ENCODE assay signal across 24 mouse cellular contexts in the genomic region with DNA sequence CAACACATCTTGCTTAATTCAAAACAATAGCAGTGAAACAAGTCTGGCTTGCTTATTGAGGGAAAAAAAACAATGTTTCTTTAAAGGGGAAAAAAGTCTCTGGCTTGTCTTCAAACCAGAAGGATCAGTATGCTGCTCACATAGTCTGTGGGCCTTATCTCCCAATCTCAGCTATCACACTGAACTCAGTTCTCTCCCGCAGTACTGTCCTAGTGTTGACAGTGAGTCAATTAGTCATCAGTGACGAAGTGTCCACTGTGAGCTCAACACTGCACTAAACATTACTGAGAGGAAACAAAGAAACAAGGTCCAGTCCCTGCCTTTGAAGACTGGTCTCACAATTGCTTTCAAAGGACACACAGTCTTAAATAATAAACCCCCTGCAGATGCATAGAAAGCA.
A peak's percentile ranks its signal among the peaks of the same experiment; 100 is the strongest.
DNase-seq lines count a peak whose midpoint lies in the region; ATAC-seq and TF ChIP-seq lines count a peak whose summit lies in the region.
"Had no signal": no experiment of that assay in that cellular context is flagged by ENCODE, and none has a peak within 500 bp of the region (broad histone marks: within the 10 kb centered on the region; RNA-seq: fewer than 3 reads in every experiment).

No protein-coding gene starts in this region.

- no peak overlapping the region for H3K27ac ChIP-seq in lung, embryonic 14.5 days (ENCODE audit: low read depth)
- H3K27ac ChIP-seq in lung, postnatal 0 days (ENCODE audit: low read length): no peak overlapping the region
- H3K27ac ChIP-seq: embryonic facial prominence, embryonic 12.5 days; embryonic facial prominence, embryonic 15.5 days; gastrocnemius, adult 2 months; hindbrain, embryonic 12.5 days had no signal

- TF ChIP-seq CTCF in lung, embryonic 14.5 days (IDR thresholded peaks at IDR 0.05; ENCODE audit: low read depth): no peak
- no peak for TF ChIP-seq CTCF in lung, postnatal 0 days (IDR thresholded peaks at IDR 0.05)
- no peak for TF ChIP-seq CTCF in brain, embryonic 14.5 days (IDR thresholded peaks at IDR 0.05; ENCODE audit: borderline replicate concordance, extremely low read depth, insufficient read depth, insufficient read length)

- H3K4me2 ChIP-seq in lung, embryonic 14.5 days: no peak overlapping the region
- H3K4me2 ChIP-seq in lung, postnatal 0 days (replicated peaks; ENCODE audit: low read depth, low read length): no peak overlapping the region
- H3K4me2 ChIP-seq: embryonic facial prominence, embryonic 12.5 days; embryonic facial prominence, embryonic 15.5 days; heart, embryonic 11.5 days; hindbrain, embryonic 12.5 days had no signal

- WGBS in lung, embryonic 14.5 days: 11% methylated on average over 2 of the region's 2 CpGs
- 20% methylated on average over 2 of the region's 2 CpGs for WGBS in lung, postnatal 0 days

- no peaks in the 10 kb centered on the region for H3K27me3 ChIP-seq in lung, embryonic 14.5 days (ENCODE audit: insufficient read depth, low read length)
- no peaks in the 10 kb centered on the region for H3K27me3 ChIP-seq in lung, postnatal 0 days (replicated peaks; ENCODE audit: insufficient read depth, low read length)
- H3K27me3 ChIP-seq: embryonic facial prominence, embryonic 12.5 days; embryonic facial prominence, embryonic 15.5 days; hindbrain, embryonic 12.5 days had no signal

- peak; percentile 10 for DNase-seq in lung, embryonic 14.5 days
- no peak for DNase-seq in lung, postnatal 14 days
- peak; percentile 19 for DNase-seq in lung, postnatal 0 days (ENCODE audit: low spot score)
- DNase-seq in lung, postnatal 4 days: no peak
- peak; percentile 2 for DNase-seq in Muller cell, postnatal 12 days (ENCODE audit: inconsistent ontology term)
- peak; percentile 37 for DNase-seq in brain, embryonic 14.5 days (ENCODE audit: low read depth)
- DNase-seq: adrenal gland, postnatal 10 days; adrenal gland, postnatal 36 days; cerebellum, adult 11 months; cerebellum, adult 2 months; cerebellum, postnatal 10 days; cerebellum, postnatal 36 days; forebrain, postnatal 0 days; gastrocnemius, adult 2 months; gastrocnemius, postnatal 14 days; heart, adult 11 months had no signal

- ATAC-seq in lung, embryonic 14.5 days (ENCODE audit: insufficient read depth): peak; percentile 41; the same call in 1 of the 2 replicates
- ATAC-seq in lung, postnatal 0 days: no peak
- ATAC-seq: CD4-positive, CD25-positive, alpha-beta regulatory T cell, adult 4 months; forebrain, embryonic 14.5 days; forebrain, postnatal 0 days; hindbrain, embryonic 16.5 days; inflammation-experienced regulatory T-cells, adult 6 months had no signal

- no peak overlapping the region for H3K4me3 ChIP-seq in lung, embryonic 14.5 days (ENCODE audit: low read depth, low read length)
- no peak overlapping the region for H3K4me3 ChIP-seq in lung, postnatal 0 days (ENCODE audit: low read depth, low read length)
- H3K4me3 ChIP-seq: embryonic facial prominence, embryonic 12.5 days; embryonic facial prominence, embryonic 15.5 days; gastrocnemius, adult 2 months; hindbrain, embryonic 12.5 days had no signal

- TF ChIP-seq EP300 in lung, postnatal 0 days (IDR thresholded peaks at IDR 0.05): no peak

- no peaks in the 10 kb centered on the region for H3K36me3 ChIP-seq in lung, embryonic 14.5 days (ENCODE audit: insufficient read depth)
- no peaks in the 10 kb centered on the region for H3K36me3 ChIP-seq in lung, postnatal 0 days (ENCODE audit: insufficient read depth, low read length)
- H3K36me3 ChIP-seq: embryonic facial prominence, embryonic 12.5 days; embryonic facial prominence, embryonic 15.5 days; hindbrain, embryonic 12.5 days had no signal

- H3K4me1 ChIP-seq in lung, embryonic 14.5 days (ENCODE audit: insufficient read depth): no peaks in the 10 kb centered on the region
- no peaks in the 10 kb centered on the region for H3K4me1 ChIP-seq in lung, postnatal 0 days (ENCODE audit: insufficient read depth, low read depth, low read length)
- H3K4me1 ChIP-seq: embryonic facial prominence, embryonic 12.5 days; embryonic facial prominence, embryonic 15.5 days; hindbrain, embryonic 12.5 days had no signal

- H3K9me3 ChIP-seq in lung, embryonic 14.5 days (ENCODE audit: low read depth, low read length): no peaks in the 10 kb centered on the region
- H3K9me3 ChIP-seq in lung, postnatal 0 days (ENCODE audit: low read length): no peaks in the 10 kb centered on the region
- H3K9me3 ChIP-seq: embryonic facial prominence, embryonic 12.5 days; embryonic facial prominence, embryonic 15.5 days; hindbrain, embryonic 12.5 days had no signal

- no peak overlapping the region for H3K9ac ChIP-seq in lung, embryonic 14.5 days
- no peak overlapping the region for H3K9ac ChIP-seq in lung, postnatal 0 days (replicated peaks; ENCODE audit: low read depth)
- H3K9ac ChIP-seq: embryonic facial prominence, embryonic 12.5 days; embryonic facial prominence, embryonic 15.5 days; forebrain, postnatal 0 days; hindbrain, embryonic 12.5 days had no signal

- no peak for TF ChIP-seq POLR2A in brain, embryonic 14.5 days (IDR thresholded peaks at IDR 0.05; ENCODE audit: borderline replicate concordance, extremely low read depth, insufficient read depth, insufficient read length, poor library complexity, severe bottlenecking)

Comparison
In these comparisons a context has a peak if more than half of its experiments do, and no peak if none do; other contexts are left out.
1. DNase-seq: peak in lung, embryonic 14.5 days (single experiment), lung, postnatal 0 days (single experiment), Muller cell, postnatal 12 days (single experiment) and brain, embryonic 14.5 days (single experiment); none in lung, postnatal 14 days (single experiment) and lung, postnatal 4 days (0 of 2).